Mouse (Mus musculus) heart, adult 8-10 months (tissue): Measurements from ENCODE around the gene Gm49321. TPM values are rescaled to one million over a fixed set of nuclear protein-coding genes. Genes with fewer than 3 reads are reported as not detected.

Source experiments
- DNase-seq: peaks from one replicate; pipeline ENCODE4 v3.0.0; 2022; ENCODE audit warnings: low spot score
- total RNA-seq, 4 experiments: library from RNA; stranded (reverse); gene quantifications; 2 replicates each; pipeline ENCODE4 v1.2.4; 2022

The Gm49321 gene
- total RNA-seq, result 10 to 100 TPM in 1 of 4 experiments, 1 to 10 TPM in 3; 5.1 to 10.5 (median 6.7) TPM

DNA sequence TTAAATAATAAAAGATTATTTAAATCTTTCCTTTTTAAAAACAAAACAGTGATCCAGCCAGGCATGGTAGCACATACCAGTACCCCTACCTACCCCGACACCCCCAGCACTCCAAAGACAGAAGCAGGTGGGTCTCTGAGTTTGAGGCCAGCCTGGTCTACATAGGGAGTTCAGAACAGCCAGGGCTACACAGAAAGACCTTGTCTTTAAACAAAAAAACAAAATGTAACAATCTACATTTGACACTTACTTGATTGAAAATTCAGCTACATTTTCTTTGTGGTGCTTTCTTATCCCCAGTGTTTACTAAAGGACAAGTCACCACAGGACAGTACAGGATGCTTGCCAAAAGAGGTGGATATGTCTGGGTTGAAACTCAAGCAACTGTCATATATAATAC, at the start of gene Gm49321:
Gene Gm49321, plus strand, starts transcription at position 301 of the 400 bp plus-strand sequence.
- DNase-seq, result no peak

GRCm38 (mm10) chr12:73888003-73888783, 49.3 kb upstream of the Gm49321 start:
- no peak for DNase-seq

- DNase-seq, result no peak
Measured at GRCm38 (mm10) chr12:73889571-73889970, 47.9 kb upstream of the Gm49321 start.

GRCm38 (mm10) chr12:73890086-73890485, 47.4 kb upstream of the Gm49321 start:
- DNase-seq, result no peak

- DNase-seq, result no peak
Measured at GRCm38 (mm10) chr12:73892616-73893015, 44.8 kb upstream of the Gm49321 start.

GRCm38 (mm10) chr12:73894838-73895237, 42.6 kb upstream of the Gm49321 start:
- DNase-seq, result no peak

GRCm38 (mm10) chr12:73895674-73896073, 41.8 kb upstream of the Gm49321 start:
- DNase-seq, result no peak

DNA sequence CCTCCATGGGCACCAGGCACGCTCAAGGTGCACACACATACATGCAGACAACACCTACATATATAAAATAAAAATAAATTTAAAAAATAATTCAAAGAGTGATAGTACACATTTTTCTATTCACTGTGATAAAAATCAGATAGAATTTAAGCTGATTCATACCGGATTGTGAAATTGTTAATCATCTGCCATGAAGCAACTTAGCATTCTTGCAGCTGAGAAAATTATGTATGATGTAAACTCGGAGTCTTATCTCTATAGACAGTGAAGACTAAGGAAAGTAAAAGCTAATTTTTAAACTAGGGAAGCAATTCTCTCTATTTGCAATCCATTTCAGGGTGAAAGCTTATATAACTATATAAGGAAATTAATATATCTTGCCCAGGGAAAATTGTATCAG, 41.0 kb upstream of the Gm49321 start:
- no peak for DNase-seq

DNA sequence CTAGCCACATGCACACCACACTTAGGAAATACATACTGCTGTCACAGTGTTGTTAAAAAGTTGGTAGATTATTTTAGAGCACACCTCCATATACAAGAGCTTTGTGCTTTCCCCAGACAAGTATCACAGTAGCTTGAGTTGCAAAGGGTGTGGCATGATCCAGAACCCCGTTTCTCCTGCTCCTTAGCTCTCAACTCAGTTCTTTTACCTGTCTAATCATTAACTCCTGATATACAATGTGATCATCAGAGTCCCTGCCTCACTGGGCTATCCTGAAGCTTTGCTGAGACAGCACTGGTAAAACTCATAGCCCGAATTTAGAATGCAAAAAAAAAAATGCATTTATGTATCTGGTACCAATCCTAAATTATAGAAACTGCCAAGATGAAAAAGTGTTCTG, 39.2 kb upstream of the Gm49321 start:
- DNase-seq, result no peak

DNA sequence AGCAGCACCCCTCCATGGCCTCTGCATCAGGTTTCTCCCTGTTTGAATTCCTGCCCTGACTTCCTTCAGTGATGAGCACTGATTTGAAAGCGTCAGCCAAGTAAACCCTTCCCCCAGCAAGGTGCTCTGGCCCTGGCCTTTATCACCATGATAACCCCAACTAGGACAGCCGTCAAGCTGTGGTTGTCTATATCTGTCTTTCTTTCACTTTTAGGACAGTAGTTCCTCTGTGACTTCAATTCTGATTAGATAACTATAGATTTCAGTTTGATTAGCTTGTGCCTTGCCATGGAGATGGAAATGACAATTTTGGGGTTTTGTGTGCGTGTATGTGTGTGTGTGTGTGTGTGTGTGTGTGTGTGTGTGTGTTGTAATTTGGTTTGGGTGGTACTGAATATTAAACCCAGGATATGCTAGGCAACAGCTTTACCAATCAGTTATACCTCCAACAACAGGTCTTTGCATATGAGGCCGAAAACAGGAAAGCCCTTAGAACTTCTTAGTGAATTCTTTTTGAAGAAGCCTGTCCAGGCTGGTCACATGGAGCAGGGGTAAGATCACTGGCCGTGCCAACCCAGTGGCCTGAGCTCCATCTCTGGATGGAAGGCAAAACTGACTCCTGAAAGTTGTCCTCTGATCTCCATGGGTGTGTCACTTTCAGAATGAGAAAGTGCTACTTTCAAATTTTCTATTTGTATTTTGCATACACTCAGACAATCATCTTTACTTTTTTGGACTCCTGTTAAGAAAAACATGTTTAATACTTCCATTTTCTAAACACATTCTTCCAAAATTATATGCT, 33.1 kb upstream of the Gm49321 start:
- DNase-seq, result no peak

- DNase-seq, result no peak
Measured at GRCm38 (mm10) chr12:73905041-73905440, 32.4 kb upstream of the Gm49321 start.

DNA sequence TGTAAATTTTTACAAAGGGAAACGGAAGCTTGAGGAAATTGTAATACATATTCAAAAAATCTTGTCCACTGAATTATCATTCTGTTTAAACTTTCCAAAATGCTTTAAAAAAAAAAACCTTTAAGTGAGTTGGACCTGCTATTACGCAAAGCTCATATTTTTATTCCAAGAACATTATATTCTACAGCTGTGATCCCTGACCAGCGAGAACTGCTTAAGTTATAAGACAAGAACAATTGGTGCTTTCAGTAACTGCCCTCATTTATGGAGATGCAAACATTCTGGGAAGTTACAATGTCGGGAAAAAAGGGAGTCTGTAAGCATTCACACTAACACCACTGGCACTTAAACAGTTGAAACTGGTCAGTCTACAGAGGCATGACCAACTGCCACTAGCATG, 31.9 kb upstream of the Gm49321 start:
- DNase-seq, result no peak

- no peak for DNase-seq
Measured at GRCm38 (mm10) chr12:73907079-73907672, 30.3 kb upstream of the Gm49321 start.

GRCm38 (mm10) chr12:73907673-73908150, 29.7 kb upstream of the Gm49321 start:
- DNase-seq, result peak; percentile 96

GRCm38 (mm10) chr12:73908274-73909012, 29.0 kb upstream of the Gm49321 start:
- peak; percentile 37 for DNase-seq

GRCm38 (mm10) chr12:73909013-73909575, 28.4 kb upstream of the Gm49321 start:
- no peak for DNase-seq

DNA sequence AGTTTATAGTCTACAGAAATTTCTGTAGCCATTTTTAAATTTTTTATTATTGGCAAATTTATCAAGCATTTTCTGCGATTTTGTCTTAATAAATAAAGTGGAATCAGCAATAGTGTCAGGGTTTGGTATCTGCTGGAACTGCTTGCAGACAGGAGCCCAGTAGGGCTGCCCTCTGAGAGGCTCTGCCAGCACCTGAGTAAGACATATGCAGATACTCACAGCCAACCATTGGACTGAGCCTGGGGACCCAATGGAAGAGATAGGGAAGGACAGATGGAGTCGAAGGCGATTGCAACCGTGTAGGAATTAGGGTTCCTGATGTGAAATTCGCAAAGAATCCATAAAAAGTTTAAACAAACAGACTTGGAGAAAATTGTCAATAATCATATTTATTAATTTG, 19.0 kb upstream of the Gm49321 start:
- no peak for DNase-seq

DNA sequence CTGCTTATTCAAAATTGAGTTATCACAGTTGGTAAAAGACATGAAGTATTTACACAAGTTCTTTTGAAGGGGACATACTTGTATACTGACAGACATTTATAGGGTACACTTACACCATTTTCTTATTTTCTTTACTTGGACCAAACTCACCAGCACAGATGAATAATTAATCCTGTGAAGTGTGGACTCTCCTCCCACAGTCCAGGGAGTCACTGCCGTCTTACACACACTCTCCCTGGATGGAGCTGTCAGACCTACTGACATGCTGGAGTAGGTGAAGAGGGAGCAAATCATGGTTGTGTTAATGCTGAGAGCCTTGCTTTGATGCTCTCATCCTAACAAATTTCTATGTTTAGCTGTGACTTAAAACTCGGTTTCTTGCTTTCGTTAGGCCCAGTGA, 7.2 kb upstream of the Gm49321 start:
- no peak for DNase-seq

DNA sequence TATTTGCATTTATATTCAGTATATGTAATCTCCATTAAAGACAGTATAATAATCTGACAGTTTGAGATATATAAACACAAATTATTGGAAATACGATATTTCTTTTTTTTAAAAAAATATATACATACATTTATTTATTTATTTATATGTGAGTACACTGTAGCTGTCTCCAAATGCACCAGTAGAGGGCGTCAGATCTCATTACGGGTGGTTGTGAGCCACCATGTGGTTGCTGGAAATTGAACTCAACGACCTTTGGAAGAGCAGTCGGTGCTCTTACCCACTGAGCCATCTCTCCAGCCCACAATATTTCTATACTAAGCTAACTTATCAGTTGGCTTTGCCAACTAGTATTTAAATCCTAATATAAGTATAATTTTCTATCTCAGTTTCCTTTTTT, 6.2 kb upstream of the Gm49321 start:
- DNase-seq, result no peak

GRCm38 (mm10) chr12:73934528-73934927, 2.9 kb upstream of the Gm49321 start:
- no peak for DNase-seq

GRCm38 (mm10) chr12:73939542-73939941, 2.1 kb downstream of the Gm49321 start:
- DNase-seq, result peak; percentile 35
